Mouse (Mus musculus): Measurements from ENCODE around the gene Arpc2. TPM values are rescaled to one million over a fixed set of nuclear protein-coding genes. Genes with fewer than 3 reads are reported as not detected.

The Arpc2 gene
- polyA plus RNA-seq, 1 experiment: 281 TPM

- no peak for TF ChIP-seq USF1 (IDR thresholded peaks at IDR 0.05; ENCODE audit: low read depth)
- no peak for TF ChIP-seq MYOG (IDR thresholded peaks at IDR 0.05; ENCODE audit: control insufficient read depth, extremely low read depth, insufficient read length)
- TF ChIP-seq CEBPB (IDR thresholded peaks at IDR 0.05; ENCODE audit: low read depth): no peak
- no peak for TF ChIP-seq MAX (IDR thresholded peaks at IDR 0.05)
- no peak for TF ChIP-seq CTCF (IDR thresholded peaks at IDR 0.05; ENCODE audit: control insufficient read depth, insufficient read depth, insufficient read length)
- TF ChIP-seq MYOD1 (IDR thresholded peaks at IDR 0.05; ENCODE audit: control insufficient read depth, insufficient read length, low read depth): no peak
- TF ChIP-seq FOSL1 (IDR thresholded peaks at IDR 0.05; ENCODE audit: insufficient read depth, low read length, poor library complexity, severe bottlenecking): no peak
- H3K36me3 ChIP-seq (ENCODE audit: control insufficient read depth, insufficient read depth): no peaks in the 10 kb centered on the region
- peaks cover 18% of the 10 kb centered on the region for H3K27me3 ChIP-seq (ENCODE audit: control insufficient read depth, insufficient read depth, insufficient read length)
- no peaks in the 10 kb centered on the region for H3K79me2 ChIP-seq (ENCODE audit: control insufficient read depth, insufficient read depth)
- H3K79me3 ChIP-seq (ENCODE audit: low read depth): no peaks in the 10 kb centered on the region
- no peak overlapping the region for H3ac ChIP-seq (ENCODE audit: control insufficient read depth, insufficient read length, low read depth)
- H3K4me3 ChIP-seq (ENCODE audit: insufficient read depth, poor library complexity, severe bottlenecking): no peak overlapping the region
Observed at GRCm38 (mm10) chr1:74196621-74197419, 39.1 kb upstream of the Arpc2 start.

- TF ChIP-seq USF1 (IDR thresholded peaks at IDR 0.05; ENCODE audit: low read depth) (no peak), MAX (IDR thresholded peaks at IDR 0.05) (no peak), CTCF (IDR thresholded peaks at IDR 0.05; ENCODE audit: control insufficient read depth, insufficient read depth, insufficient read length) (no peak), MYOD1 (IDR thresholded peaks at IDR 0.05; ENCODE audit: control insufficient read depth, insufficient read length, low read depth) (no peak), MYOG (IDR thresholded peaks at IDR 0.05; ENCODE audit: control insufficient read depth, extremely low read depth, insufficient read length) (no peak), FOSL1 (IDR thresholded peaks at IDR 0.05; ENCODE audit: insufficient read depth, low read length, poor library complexity, severe bottlenecking) (no peak)
- Histone ChIP-seq H3K27me3 (ENCODE audit: control insufficient read depth, insufficient read depth, insufficient read length) (peaks cover 13% of the 10 kb centered on the region), H3K36me3 (ENCODE audit: control insufficient read depth, insufficient read depth) (no peaks in the 10 kb centered on the region), H3K79me2 (ENCODE audit: control insufficient read depth, insufficient read depth) (no peaks in the 10 kb centered on the region), H3ac (ENCODE audit: control insufficient read depth, insufficient read length, low read depth) (no peak overlapping the region), H3K79me3 (ENCODE audit: low read depth) (no peaks in the 10 kb centered on the region), H3K4me3 (ENCODE audit: insufficient read depth, poor library complexity, severe bottlenecking) (no peak overlapping the region)
Observed at GRCm38 (mm10) chr1:74197726-74198470, 38.0 kb upstream of the Arpc2 start.

GRCm38 (mm10) chr1:74199046-74199445 lies 36.8 kb upstream of the Arpc2 start:
- Histone ChIP-seq H3K79me3 (ENCODE audit: low read depth) (no peaks in the 10 kb centered on the region), H3K36me3 (ENCODE audit: control insufficient read depth, insufficient read depth) (no peaks in the 10 kb centered on the region), H3K79me2 (ENCODE audit: control insufficient read depth, insufficient read depth) (no peaks in the 10 kb centered on the region), H3K27me3 (ENCODE audit: control insufficient read depth, insufficient read depth, insufficient read length) (peaks cover 6% of the 10 kb centered on the region), H3K4me3 (ENCODE audit: insufficient read depth, poor library complexity, severe bottlenecking) (no peak overlapping the region), H3ac (ENCODE audit: control insufficient read depth, insufficient read length, low read depth) (no peak overlapping the region)
- no peak for TF ChIP-seq MYOG (IDR thresholded peaks at IDR 0.05; ENCODE audit: control insufficient read depth, extremely low read depth, insufficient read length)
- no peak for TF ChIP-seq MAX (IDR thresholded peaks at IDR 0.05)

GRCm38 (mm10) chr1:74201048-74201844 lies 34.6 kb upstream of the Arpc2 start:
- TF ChIP-seq MYOD1 (IDR thresholded peaks at IDR 0.05; ENCODE audit: control insufficient read depth, insufficient read length, low read depth) (no peak), MYOG (IDR thresholded peaks at IDR 0.05; ENCODE audit: control insufficient read depth, extremely low read depth, insufficient read length) (no peak), CEBPB (IDR thresholded peaks at IDR 0.05; ENCODE audit: low read depth) (no peak), CTCF (IDR thresholded peaks at IDR 0.05; ENCODE audit: control insufficient read depth, insufficient read depth, insufficient read length) (no peak), MAX (IDR thresholded peaks at IDR 0.05) (no peak), USF1 (IDR thresholded peaks at IDR 0.05; ENCODE audit: low read depth) (no peak), FOSL1 (IDR thresholded peaks at IDR 0.05; ENCODE audit: insufficient read depth, low read length, poor library complexity, severe bottlenecking) (no peak)
- H3ac ChIP-seq (ENCODE audit: control insufficient read depth, insufficient read length, low read depth): no peak overlapping the region
- H3K4me3 ChIP-seq (ENCODE audit: insufficient read depth, poor library complexity, severe bottlenecking): no peak overlapping the region
- no peaks in the 10 kb centered on the region for H3K79me3 ChIP-seq (ENCODE audit: low read depth)
- no peaks in the 10 kb centered on the region for H3K79me2 ChIP-seq (ENCODE audit: control insufficient read depth, insufficient read depth)
- H3K36me3 ChIP-seq (ENCODE audit: control insufficient read depth, insufficient read depth): no peaks in the 10 kb centered on the region
- peaks cover 6% of the 10 kb centered on the region for H3K27me3 ChIP-seq (ENCODE audit: control insufficient read depth, insufficient read depth, insufficient read length)

GRCm38 (mm10) chr1:74203457-74203856 lies 32.4 kb upstream of the Arpc2 start:
- Histone ChIP-seq H3K79me2 (ENCODE audit: control insufficient read depth, insufficient read depth) (no peaks in the 10 kb centered on the region), H3ac (ENCODE audit: control insufficient read depth, insufficient read length, low read depth) (no peak overlapping the region), H3K4me3 (ENCODE audit: insufficient read depth, poor library complexity, severe bottlenecking) (no peak overlapping the region), H3K79me3 (ENCODE audit: low read depth) (no peaks in the 10 kb centered on the region), H3K27me3 (ENCODE audit: control insufficient read depth, insufficient read depth, insufficient read length) (no peaks in the 10 kb centered on the region), H3K36me3 (ENCODE audit: control insufficient read depth, insufficient read depth) (no peaks in the 10 kb centered on the region)
- TF ChIP-seq CTCF (IDR thresholded peaks at IDR 0.05; ENCODE audit: control insufficient read depth, insufficient read depth, insufficient read length) (no peak), USF1 (IDR thresholded peaks at IDR 0.05; ENCODE audit: low read depth) (peak; percentile 24)
